Mouse (Mus musculus) liver, embryonic 15.5 days (tissue): ENCODE data around the gene Hmces. TPM values are rescaled to one million over a fixed set of nuclear protein-coding genes. Genes with fewer than 3 reads are reported as not detected.

ENCODE experiments used
- ATAC-seq: fragments of 200-750 bp; cut with Nextera tagmentation; 2 replicates; pipeline ENCODE4 v1.8.0; 2017; ENCODE audit warnings: moderate number of reproducible peaks, mild to moderate bottlenecking, moderate library complexity; ENCODE audit not compliant: insufficient read depth
- H3K27ac ChIP-seq: fragments of 300-500 bp; sonication (generic); replicated peaks from 2 replicates; pipeline ENCODE4 v1.5.1; 2015; ENCODE audit warnings: mild to moderate bottlenecking, inconsistent platforms
- H3K27me3 ChIP-seq: fragments of 300-500 bp; sonication (generic); 2 replicates; pipeline ENCODE4 v1.6.1; 2015; ENCODE audit warnings: mild to moderate bottlenecking, inconsistent platforms
- H3K36me3 ChIP-seq: fragments of 300-500 bp; sonication (generic); replicated peaks from 2 replicates; pipeline ENCODE4 v1.6.1; 2015; ENCODE audit warnings: moderate library complexity, mild to moderate bottlenecking, inconsistent platforms
- H3K4me1 ChIP-seq: fragments of 300-500 bp; sonication (generic); replicated peaks from 2 replicates; pipeline ENCODE4 v1.6.1; 2015; ENCODE audit warnings: inconsistent platforms
- H3K4me2 ChIP-seq: fragments of 300-500 bp; sonication (generic); 2 replicates; pipeline ENCODE4 v1.6.1; 2015; ENCODE audit warnings: moderate library complexity, mild to moderate bottlenecking, inconsistent platforms
- H3K4me3 ChIP-seq: fragments of 300-500 bp; sonication (generic); replicated peaks from 2 replicates; pipeline ENCODE4 v1.5.1; 2015; ENCODE audit warnings: mild to moderate bottlenecking, inconsistent platforms
- H3K9ac ChIP-seq: fragments of 300-500 bp; sonication (generic); 2 replicates; pipeline ENCODE4 v1.6.1; 2015; ENCODE audit warnings: moderate library complexity, mild to moderate bottlenecking, inconsistent platforms
- H3K9me3 ChIP-seq: fragments of 300-500 bp; sonication (generic); replicated peaks from 2 replicates; pipeline ENCODE4 v1.6.1; 2016; ENCODE audit warnings: inconsistent platforms
- WGBS: fragments of 180-500 bp; shearing (Covaris S2); methylation state at CpG from one replicate; pipeline ENCODE4 v1.1.7; 2015; ENCODE audit warnings: mixed read lengths; ENCODE audit not compliant: insufficient replicate concordance; 5-methylcytosine and 5-hydroxymethylcytosine counted together
- microRNA-seq: library from miRNA; unstranded; fragments of <30 nt; microRNA quantifications from one replicate; pipeline ENCODE4, GENCODE M21; 2016
- polyA plus RNA-seq: library from polyadenylated mRNA; unstranded; fragments of >200 nt; fragmentation: Nextera tagmentation; extraction: Ambion mirVana; gene quantifications from 2 replicates; pipeline ENCODE4 v1.2.1, GENCODE M21; 2015

Gene Hmces
- polyA plus RNA-seq, 1 experiment from 2014 or later, result 19.2 TPM

GRCm38 (mm10) chr6:87980374-87981029, 66.8 kb downstream of the Hmces start:
- H3K4me2 ChIP-seq, result peak overlapping the region; percentile 68
- H3K4me1 ChIP-seq, result peaks cover 16% of the 10 kb centered on the region
- under 1% methylated on average over 66 of the region's 66 CpGs for WGBS
- H3K36me3 ChIP-seq, result no peaks in the 10 kb centered on the region
- H3K4me3 ChIP-seq, result peak overlapping the region; percentile 58
- H3K9ac ChIP-seq, result 0 out of 2 replicates have a peak overlapping the region, but pooled peaks have one; percentile 4
- no peaks in the 10 kb centered on the region for H3K9me3 ChIP-seq
- 0 out of 2 replicates have a peak, but pooled peaks have one; percentile 18 for ATAC-seq
- H3K27me3 ChIP-seq, result peaks cover 71% of the 10 kb centered on the region
- H3K27ac ChIP-seq, result no peak overlapping the region

- no peak for ATAC-seq
- Histone ChIP-seq H3K9me3 (no peaks in the 10 kb centered on the region), H3K4me1 (peaks cover 16% of the 10 kb centered on the region), H3K27ac (no peak overlapping the region), H3K4me2 (peak overlapping the region; percentile 68), H3K4me3 (peak overlapping the region; percentile 58), H3K27me3 (peaks cover 71% of the 10 kb centered on the region), H3K9ac (peak overlapping the region; percentile 4; the same call in 1 of the 2 replicates), H3K36me3 (no peaks in the 10 kb centered on the region)
- WGBS, result under 1% methylated on average over 51 of the region's 56 CpGs
These were observed 67.3 kb downstream of the Hmces start for GRCm38 (mm10) chr6:87981030-87981485.

- Histone ChIP-seq H3K4me3 (peak within 1 kb of the TSS; percentile 58), H3K27me3 (peaks cover 71% of the 10 kb centered on the region), H3K9me3 (no peaks in the 10 kb centered on the region), H3K4me2 (peak within 1 kb of the TSS; percentile 68), H3K4me1 (peaks cover 16% of the 10 kb centered on the region), H3K9ac (peak within 1 kb of the TSS; percentile 4; the same call in 1 of the 2 replicates), H3K27ac (no peak within 1 kb of the TSS), H3K36me3 (no peaks in the 10 kb centered on the region)
- no peak; the same call in 1 of the 2 replicates for ATAC-seq
- 1% methylated on average over 50 of the region's 55 CpGs for WGBS
These were observed 68.0 kb downstream of the Hmces start, which contains the start of gene H1fx for GRCm38 (mm10) chr6:87981547-87982256. Gene H1fx (minus strand): TSS chr6:87981637.

- no peak overlapping the region for H3K4me2 ChIP-seq
These were observed 68.8 kb downstream of the Hmces start for GRCm38 (mm10) chr6:87982506-87982905.

More at GRCm38 (mm10) chr6:87982506-87982905, 68.8 kb downstream of the Hmces start:
- Histone ChIP-seq H3K9me3 (no peaks in the 10 kb centered on the region), H3K4me1 (peaks cover 16% of the 10 kb centered on the region), H3K27ac (no peak overlapping the region), H3K27me3 (peaks cover 71% of the 10 kb centered on the region), H3K36me3 (no peaks in the 10 kb centered on the region), H3K4me3 (no peak overlapping the region), H3K9ac (no peak overlapping the region)
- 53% methylated on average over 9 of the region's 9 CpGs for WGBS
- no peak for ATAC-seq

Small RNA genes lying within 50 kb of the gene (microRNA-seq; reads per million reads assigned to microRNA genes)
- 1.5 reads per million for gene Gm47286

Other genes starting within 250 kb of the Hmces start
- 14.6 and 15.5 TPM in 2 replicates for gene Aplf, start 241.7 kb upstream of the Hmces start, polyA plus RNA-seq
- gene Efcc1, start 183.1 kb upstream of the Hmces start, polyA plus RNA-seq, result 0.15 and 0.16 TPM in 2 replicates
- 26.8 and 29.9 TPM in 2 replicates for gene Gp9, start 135.9 kb upstream of the Hmces start, polyA plus RNA-seq
- 33.2 and 44.8 TPM in 2 replicates for gene Rab43, start 101.8 kb upstream of the Hmces start, polyA plus RNA-seq
- gene Gm45140, start 78.1 kb upstream of the Hmces start, polyA plus RNA-seq, result 3.0 and 4.1 TPM in 2 replicates
- gene Isy1, start 75.1 kb upstream of the Hmces start, polyA plus RNA-seq, result 21.7 and 24.1 TPM in 2 replicates
- 526 and 529 TPM in 2 replicates for gene Cnbp, start 62.8 kb upstream of the Hmces start, polyA plus RNA-seq
- gene Copg1, start 26.1 kb upstream of the Hmces start, polyA plus RNA-seq, result 56.2 and 61.2 TPM in 2 replicates
- gene H1fx, start 67.7 kb downstream of the Hmces start, polyA plus RNA-seq, result 2.9 and 3.2 TPM in 2 replicates
- gene Rab7, start 131.3 kb downstream of the Hmces start, polyA plus RNA-seq, result 110 and 117 TPM in 2 replicates
- 181 and 184 TPM in 2 replicates for gene Rpn1, start 170.5 kb downstream of the Hmces start, polyA plus RNA-seq